11 mouse cellular contexts compared by ENCODE assay signal in genomic region chr4:136789821-136790220, GRCm38 (mm10). TPM values are rescaled to one million over a fixed set of nuclear protein-coding genes. Genes with fewer than 3 reads are reported as not detected.
DNase-seq lines count a peak whose midpoint lies in the region; ATAC-seq lines count a peak whose summit lies in the region.
"Had no signal": no experiment of that assay in that cellular context is flagged by ENCODE, and none has a peak within 500 bp of the region (broad histone marks: within the 10 kb centered on the region; RNA-seq: fewer than 3 reads in every experiment).

No protein-coding gene starts in this region.

- no peaks in the 10 kb centered on the region for H3K36me3 ChIP-seq in heart, embryonic 10.5 days

- no peak overlapping the region for H3K27ac ChIP-seq in heart, embryonic 10.5 days
- H3K27ac ChIP-seq: embryonic facial prominence, embryonic 12.5 days had no signal

- peak; percentile 77 to 85 for DNase-seq in heart, adult 18-20 months
- no peak for DNase-seq in heart, embryonic 10.5 days (ENCODE audit: low spot score)
- DNase-seq in adrenal gland, postnatal 14 days: peak; percentile 76
- DNase-seq in heart, adult 8-10 months (ENCODE audit: low spot score): peak; percentile 76
- DNase-seq in kidney, postnatal 4 days: peak; percentile 65 to 76
- no peak for DNase-seq in layer of hippocampus, adult 9-10 months (ENCODE audit: low spot score)
- DNase-seq in frontal cortex, postnatal 14 days (ENCODE audit: low spot score in 2 of 2): no peak
- DNase-seq: thymus, postnatal 14 days had no signal

- ATAC-seq in frontal cortex, adult (ENCODE audit: low TSS enrichment): no peak
- ATAC-seq: activated CD4-positive, CD25-positive, alpha-beta regulatory T cell, adult 4 months had no signal

- WGBS in heart, embryonic 10.5 days: 57% methylated on average over 6 of the region's 6 CpGs

- H3K27me3 ChIP-seq in heart, embryonic 10.5 days (ENCODE audit: insufficient read depth, poor library complexity, severe bottlenecking): peaks cover 47% of the 10 kb centered on the region; the same call in 1 of the 2 replicates
- H3K27me3 ChIP-seq: embryonic facial prominence, embryonic 12.5 days had no signal

- no peak overlapping the region for H3K4me3 ChIP-seq in heart, embryonic 10.5 days
- H3K4me3 ChIP-seq: embryonic facial prominence, embryonic 12.5 days had no signal

- H3K9me3 ChIP-seq in heart, embryonic 10.5 days: no peaks in the 10 kb centered on the region
- H3K9me3 ChIP-seq: embryonic facial prominence, embryonic 12.5 days had no signal

- peaks cover 40% of the 10 kb centered on the region for H3K4me1 ChIP-seq in heart, embryonic 10.5 days

RNA-seq across cellular contexts. Expression of gene Ephb2, which starts 46.0 kb away (rescaled TPM):
- total RNA-seq in heart, adult 18-20 months (2021): under 1 TPM; 0.89 to 0.90 TPM
- 2.6 and 4.2 TPM in 2 replicates for polyA plus RNA-seq in heart, embryonic 10.5 days (2016; fragmentation: Nextera tagmentation; extraction: Ambion mirVana)
- 10.3 and 11.3 TPM in 2 replicates for total RNA-seq in adrenal gland, postnatal 14 days (2021)
- under 1 TPM; 0.44 to 0.86 (median 0.45) TPM for total RNA-seq in heart, adult 8-10 months (2022)
- polyA plus RNA-seq: activated CD4-positive, CD25-positive, alpha-beta regulatory T cell, adult 4 months had no signal

Comparison
In these comparisons a context has a peak if more than half of its experiments do, and no peak if none do; other contexts are left out.
1. DNase-seq: peak in heart, adult 18-20 months (2 of 2), adrenal gland, postnatal 14 days (single experiment), heart, adult 8-10 months (single experiment) and kidney, postnatal 4 days (2 of 2); none in heart, embryonic 10.5 days (single experiment), layer of hippocampus, adult 9-10 months (single experiment) and frontal cortex, postnatal 14 days (0 of 2).